Mouse (Mus musculus) heart, embryonic 10.5 days (tissue): ENCODE data around the gene Ndufc1. TPM values are rescaled to one million over a fixed set of nuclear protein-coding genes. Genes with fewer than 3 reads are reported as not detected.

Experiments used
- DNase-seq: peaks from one replicate; pipeline ENCODE4 v3.0.0-alpha.2; 2017; ENCODE audit warnings: low spot score
- H3K27ac ChIP-seq: fragments of 300-500 bp; sonication (generic); 2 replicates; pipeline ENCODE4 v1.5.1; 2016; ENCODE audit warnings: mild to moderate bottlenecking
- H3K27me3 ChIP-seq: fragments of 300-500 bp; sonication (generic); 2 replicates; pipeline ENCODE4 v1.6.1; 2016; ENCODE audit warnings: mild to moderate bottlenecking; ENCODE audit not compliant: poor library complexity, insufficient read depth, severe bottlenecking
- H3K36me3 ChIP-seq: fragments of 300-500 bp; sonication (generic); 2 replicates; pipeline ENCODE4 v1.6.1; 2016; ENCODE audit warnings: mild to moderate bottlenecking, moderate library complexity
- H3K4me1 ChIP-seq: fragments of 300-500 bp; sonication (generic); 2 replicates; pipeline ENCODE4 v1.6.1; 2016; ENCODE audit warnings: mild to moderate bottlenecking
- H3K4me3 ChIP-seq: fragments of 300-500 bp; sonication (generic); 2 replicates; pipeline ENCODE4 v1.5.1; 2016; ENCODE audit warnings: mild to moderate bottlenecking, moderate library complexity
- H3K9me3 ChIP-seq: fragments of 300-500 bp; sonication (generic); 2 replicates; pipeline ENCODE4 v1.6.1; 2016; ENCODE audit warnings: mild to moderate bottlenecking, moderate library complexity
- WGBS: fragments of 180-500 bp; shearing (Covaris S2); methylation state at CpG from one replicate; pipeline ENCODE4 v1.1.7; 2016; 5-methylcytosine and 5-hydroxymethylcytosine counted together
- polyA plus RNA-seq: library from polyadenylated mRNA; unstranded; fragments of >200 nt; fragmentation: Nextera tagmentation; extraction: Ambion mirVana; gene quantifications from 2 replicates; pipeline ENCODE4 v1.2.1, GENCODE M21; 2016

The Ndufc1 gene
- polyA plus RNA-seq, 1 experiment from 2014 or later: 874 TPM

- Histone ChIP-seq H3K36me3 (no peaks in the 10 kb centered on the region), H3K4me3 (no peak overlapping the region), H3K9me3 (no peaks in the 10 kb centered on the region), H3K27me3 (no peaks in the 10 kb centered on the region), H3K27ac (0 out of 2 replicates have a peak overlapping the region, but pooled peaks have one; percentile 10), H3K4me1 (peaks cover 4% of the 10 kb centered on the region)
- 79% methylated on average over 19 of the region's 19 CpGs for WGBS
- no peak for DNase-seq
Observed at GRCm38 (mm10) chr3:51375307-51376265, 33.2 kb downstream of the Ndufc1 start.

DNA sequence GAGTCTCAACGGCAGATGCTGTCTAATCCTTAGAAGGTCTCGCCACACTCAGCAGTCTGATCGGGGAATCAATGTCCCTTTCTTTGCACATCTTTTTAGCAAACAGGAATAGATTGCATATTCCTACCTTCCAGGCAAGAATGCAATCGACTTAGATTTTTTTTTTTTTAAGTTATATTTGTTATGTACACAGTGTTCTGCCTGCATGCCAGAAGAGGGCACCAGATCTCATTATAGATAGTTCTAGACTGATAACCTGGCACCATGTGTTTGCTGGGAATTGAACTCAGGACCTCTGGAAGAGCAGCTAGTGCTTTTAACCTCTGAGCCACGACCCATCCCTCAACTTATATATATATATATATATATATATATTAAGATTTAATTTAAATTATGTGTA is 35.2 kb downstream of the Ndufc1 start:
- Histone ChIP-seq H3K27me3 (no peaks in the 10 kb centered on the region), H3K4me3 (no peak overlapping the region), H3K36me3 (no peaks in the 10 kb centered on the region), H3K27ac (no peak overlapping the region), H3K9me3 (no peaks in the 10 kb centered on the region), H3K4me1 (peaks cover 3% of the 10 kb centered on the region)
- DNase-seq: no peak
- WGBS: 79% methylated on average over 5 of the region's 5 CpGs

DNA sequence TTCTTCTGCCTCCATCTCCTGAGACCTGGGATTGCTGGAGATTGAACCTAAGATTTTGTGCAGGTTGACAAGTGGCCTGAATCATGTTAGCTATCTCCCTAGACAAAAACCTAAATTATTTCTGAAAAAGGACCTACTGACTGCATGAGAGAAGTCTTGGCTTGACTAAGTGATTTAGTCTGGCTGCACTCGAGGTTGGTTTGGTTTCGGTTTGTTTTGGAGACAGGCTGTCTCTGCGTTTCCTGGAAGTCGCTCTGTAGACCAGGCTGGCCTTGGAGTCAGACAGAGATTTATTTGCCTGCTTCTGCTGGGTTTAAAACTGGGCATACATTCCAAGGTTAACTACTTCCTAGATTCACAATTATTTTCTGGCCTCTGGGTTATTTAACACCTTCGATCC is 35.9 kb downstream of the Ndufc1 start:
- Histone ChIP-seq H3K27ac (no peak overlapping the region), H3K4me1 (no peaks in the 10 kb centered on the region), H3K27me3 (no peaks in the 10 kb centered on the region), H3K4me3 (no peak overlapping the region), H3K36me3 (no peaks in the 10 kb centered on the region), H3K9me3 (no peaks in the 10 kb centered on the region)
- WGBS: 67% methylated on average over 5 of the region's 5 CpGs
- no peak for DNase-seq

GRCm38 (mm10) chr3:51371826-51372225 is 37.0 kb downstream of the Ndufc1 start:
- no peak overlapping the region for H3K4me3 ChIP-seq
- H3K27me3 ChIP-seq: no peaks in the 10 kb centered on the region
- H3K4me1 ChIP-seq: no peaks in the 10 kb centered on the region
- no peak overlapping the region for H3K27ac ChIP-seq
- 65% methylated on average over 2 of the region's 2 CpGs for WGBS
- no peaks in the 10 kb centered on the region for H3K36me3 ChIP-seq
- DNase-seq: no peak
- H3K9me3 ChIP-seq: no peaks in the 10 kb centered on the region

DNA sequence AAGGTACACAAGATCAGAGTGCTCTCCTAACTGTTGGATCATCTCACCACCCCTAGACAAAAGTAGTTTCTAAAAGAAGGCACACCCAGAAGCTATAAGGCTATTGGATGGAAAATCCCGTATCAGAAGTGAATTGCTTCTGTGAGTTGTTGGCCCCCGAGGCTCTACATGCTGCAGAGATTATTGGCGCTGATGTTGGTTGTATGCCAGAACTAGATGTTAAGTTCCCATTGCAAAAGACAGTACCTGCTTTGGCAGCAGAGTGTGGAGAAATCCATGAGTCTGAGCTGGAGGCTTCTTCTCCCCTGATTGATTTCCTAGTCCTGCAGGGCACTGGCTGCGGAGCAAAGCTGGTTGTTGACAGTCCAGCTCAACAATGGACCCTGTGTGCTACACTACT is 40.8 kb downstream of the Ndufc1 start:
- H3K4me3 ChIP-seq: no peak overlapping the region
- H3K27ac ChIP-seq: no peak overlapping the region
- H3K4me1 ChIP-seq: peaks cover 9% of the 10 kb centered on the region
- H3K27me3 ChIP-seq: 0 out of 2 replicates have a peak, but pooled peaks cover 7% of the 10 kb centered on the region
- H3K36me3 ChIP-seq: no peaks in the 10 kb centered on the region
- 79% methylated on average over 4 of the region's 4 CpGs for WGBS
- no peaks in the 10 kb centered on the region for H3K9me3 ChIP-seq
- no peak for DNase-seq

DNA sequence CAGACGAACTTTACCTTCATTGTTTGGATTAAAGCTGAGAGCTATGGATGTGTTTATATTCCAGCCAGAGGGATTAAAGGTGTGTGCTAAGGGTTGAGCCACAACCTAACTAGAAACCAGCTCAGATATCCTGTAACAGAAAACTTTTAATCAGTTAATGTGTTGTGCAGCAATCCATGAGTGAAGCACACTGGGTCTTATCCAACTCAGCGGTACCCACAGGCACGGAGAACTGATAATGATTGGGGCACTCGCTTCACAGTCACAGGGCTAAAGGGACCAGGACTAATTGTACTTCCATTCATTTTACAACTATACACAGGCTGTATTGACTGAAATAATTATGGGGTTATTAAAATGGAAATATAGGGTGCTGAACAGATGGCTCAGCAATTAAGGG is 41.9 kb downstream of the Ndufc1 start:
- H3K4me3 ChIP-seq: no peak overlapping the region
- no peak overlapping the region for H3K27ac ChIP-seq
- H3K27me3 ChIP-seq: 0 out of 2 replicates have a peak, but pooled peaks cover 7% of the 10 kb centered on the region
- 64% methylated on average over 4 of the region's 4 CpGs for WGBS
- no peak for DNase-seq
- no peaks in the 10 kb centered on the region for H3K9me3 ChIP-seq
- peaks cover 9% of the 10 kb centered on the region for H3K4me1 ChIP-seq
- H3K36me3 ChIP-seq: no peaks in the 10 kb centered on the region

DNA sequence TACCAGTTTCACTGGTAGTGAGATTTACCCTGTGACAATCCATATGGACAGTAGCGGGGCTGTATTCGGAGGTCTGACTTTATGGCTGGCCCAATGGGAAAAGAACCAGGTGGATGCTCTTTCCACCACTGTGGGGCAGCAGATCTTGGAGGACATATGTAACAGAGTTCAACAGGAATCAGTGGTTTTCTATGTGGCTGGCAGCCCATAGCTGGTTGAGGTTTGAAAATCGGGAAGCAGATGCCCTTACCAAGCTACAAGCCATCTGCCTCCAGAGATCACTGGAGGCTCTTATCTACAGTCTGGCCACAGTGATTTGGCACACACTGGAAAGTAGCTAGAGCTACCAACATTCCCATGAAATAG is 43.3 kb downstream of the Ndufc1 start:
- Histone ChIP-seq H3K27ac (peak overlapping the region; percentile 79; the same call in 1 of the 2 replicates), H3K4me1 (peaks cover 9% of the 10 kb centered on the region), H3K4me3 (peak overlapping the region; percentile 65), H3K27me3 (0 out of 2 replicates have a peak, but pooled peaks cover 7% of the 10 kb centered on the region), H3K36me3 (no peaks in the 10 kb centered on the region), H3K9me3 (no peaks in the 10 kb centered on the region)
- no peak for DNase-seq
- 8% methylated on average over 3 of the region's 3 CpGs for WGBS

- 0 out of 2 replicates have a peak, but pooled peaks cover 7% of the 10 kb centered on the region for H3K27me3 ChIP-seq
- WGBS: 6% methylated on average over 31 of the region's 31 CpGs
- H3K27ac ChIP-seq: peak overlapping the region; percentile 79
Observed at GRCm38 (mm10) chr3:51364703-51365516, 43.9 kb downstream of the Ndufc1 start.

GRCm38 (mm10) chr3:51361066-51361465 is 47.7 kb downstream of the Ndufc1 start:
- no peak overlapping the region for H3K27ac ChIP-seq
- H3K4me3 ChIP-seq: peak overlapping the region; percentile 9; the same call in 1 of the 2 replicates
- no peak for DNase-seq
- 0 out of 2 replicates have a peak, but pooled peaks cover 7% of the 10 kb centered on the region for H3K27me3 ChIP-seq
- H3K36me3 ChIP-seq: no peaks in the 10 kb centered on the region
- H3K9me3 ChIP-seq: no peaks in the 10 kb centered on the region
- H3K4me1 ChIP-seq: peaks cover 19% of the 10 kb centered on the region
- 20% methylated on average over 9 of the region's 9 CpGs for WGBS

More at GRCm38 (mm10) chr3:51364703-51365516, 43.9 kb downstream of the Ndufc1 start:
- Histone ChIP-seq H3K4me3 (peak overlapping the region; percentile 65), H3K36me3 (no peaks in the 10 kb centered on the region), H3K9me3 (no peaks in the 10 kb centered on the region), H3K4me1 (peaks cover 9% of the 10 kb centered on the region)
- peak; percentile 96 for DNase-seq

DNA sequence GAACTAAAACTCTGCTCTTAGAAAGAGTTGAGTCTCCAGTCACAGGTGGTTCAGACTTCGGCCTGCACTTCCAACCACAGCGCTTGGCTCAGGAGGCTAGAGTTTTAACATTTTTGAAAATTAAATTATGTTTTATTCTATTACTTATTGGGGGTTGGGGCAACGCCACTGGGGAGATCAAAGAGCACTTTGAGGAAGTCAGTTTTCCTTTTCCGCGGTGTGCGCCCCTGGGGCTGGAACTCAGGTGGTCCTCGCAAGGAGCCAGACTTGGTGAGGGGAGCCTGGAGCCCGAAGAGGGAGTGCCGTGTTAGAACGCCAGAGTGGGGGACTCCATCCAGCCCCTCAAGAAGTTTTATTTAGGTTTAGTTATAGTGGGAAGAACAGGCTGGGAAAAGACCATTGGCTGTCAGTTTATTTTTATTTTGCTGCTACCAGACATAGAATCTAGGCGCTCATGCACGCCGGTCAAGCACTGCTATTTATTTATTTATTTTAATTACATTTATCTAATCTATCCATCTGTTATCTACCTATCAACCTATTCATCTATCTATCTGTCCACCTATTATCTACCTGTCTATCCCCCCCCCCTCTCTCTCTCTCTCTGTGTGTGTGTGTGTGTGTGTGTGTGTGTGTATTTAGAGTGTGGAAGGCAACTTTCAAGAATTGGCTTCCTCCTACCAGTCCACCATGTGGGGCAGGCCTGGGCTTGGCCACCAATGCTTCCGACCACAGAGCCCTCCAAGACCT is 49.1 kb downstream of the Ndufc1 start:
- 15% methylated on average over 14 of the region's 14 CpGs for WGBS
- H3K4me1 ChIP-seq: peaks cover 14% of the 10 kb centered on the region
- H3K27ac ChIP-seq: no peak overlapping the region
- H3K4me3 ChIP-seq: peak overlapping the region; percentile 81
- H3K9me3 ChIP-seq: no peaks in the 10 kb centered on the region
- no peaks in the 10 kb centered on the region for H3K36me3 ChIP-seq
- 0 out of 2 replicates have a peak, but pooled peaks cover 7% of the 10 kb centered on the region for H3K27me3 ChIP-seq
- no peak for DNase-seq

GRCm38 (mm10) chr3:51358660-51359557 is 49.9 kb downstream of the Ndufc1 start:
- Histone ChIP-seq H3K36me3 (no peaks in the 10 kb centered on the region), H3K27ac (peak overlapping the region; percentile 85), H3K27me3 (0 out of 2 replicates have a peak, but pooled peaks cover 5% of the 10 kb centered on the region), H3K9me3 (no peaks in the 10 kb centered on the region), H3K4me1 (peaks cover 10% of the 10 kb centered on the region), H3K4me3 (peak overlapping the region; percentile 81)
- WGBS: under 1% methylated on average over 50 of the region's 50 CpGs
- DNase-seq: peak; percentile 95
